Mouse (Mus musculus) brain, embryonic 18.5 days (tissue): ENCODE results near the gene Vmn2r35.
"Not testable (repeated sequence)": the region's sequence is repeated elsewhere in the genome, so short reads cannot be mapped to it uniquely, and the experiment has no call there.

ENCODE experiments used
- DNase-seq: peaks from one replicate; pipeline ENCODE4 v3.0.0-alpha.2; 2012; ENCODE audit warnings: low read depth, low spot score

Gene Vmn2r35

DNA sequence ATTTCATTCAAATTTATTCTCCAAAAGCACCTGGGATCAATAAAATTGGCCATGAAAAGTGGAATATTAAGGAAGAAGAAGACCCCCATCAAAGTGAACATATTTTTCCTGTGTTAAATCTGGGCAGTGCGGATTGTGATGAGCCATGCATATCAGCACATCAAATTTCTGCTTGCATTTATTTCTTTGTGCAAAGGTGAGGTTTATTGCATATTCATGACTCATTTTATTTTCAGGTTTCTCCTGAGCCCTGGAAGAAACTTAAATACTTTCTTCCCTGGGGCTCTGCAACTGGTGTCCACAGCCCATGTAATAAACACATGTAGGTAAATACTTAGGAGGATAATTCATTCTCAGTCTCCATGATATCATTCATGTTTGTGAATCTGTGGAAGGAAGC, at the start of gene Vmn2r35:
Vmn2r35 (minus strand) TSS at position 101 of the 400 bp plus-strand sequence.
- not testable (repeated sequence) for DNase-seq

GRCm38 (mm10) chr7:7794196-7794595, 25.5 kb downstream of the Vmn2r35 start:
- not testable (repeated sequence) for DNase-seq
